Mouse (Mus musculus) heart, adult 2 months (tissue): ENCODE results near the gene Laptm5.

Experiments used
- CTCF ChIP-seq: fragments of 200-600 bp; IDR thresholded peaks from 2 replicates; pipeline ENCODE4 v1.8.1; 2022; ENCODE audit warnings: antibody characterized with exemption, mild to moderate bottlenecking, moderate library complexity
- EP300 ChIP-seq: fragments of 200-500 bp; IDR thresholded peaks from 2 replicates; pipeline ENCODE4 v1.6.1; 2011; ENCODE audit warnings: low read depth, low read length, control low read depth; ENCODE audit not compliant: insufficient read depth
- POLR2A ChIP-seq: fragments of 200-500 bp; IDR thresholded peaks from 2 replicates; pipeline ENCODE4 v1.6.1; 2011; ENCODE audit warnings: mild to moderate bottlenecking, low read depth, low read length, control low read depth; ENCODE audit not compliant: insufficient read depth

- TF ChIP-seq CTCF (no peak), POLR2A (no peak), EP300 (no peak)
These were observed 14.9 kb downstream of the Laptm5 start for GRCm38 (mm10) chr4:130927821-130928220.
